Mouse (Mus musculus) retina, postnatal 1 day (tissue): ENCODE data around the gene Senp7.
"Not testable (repeated sequence)": the region's sequence is repeated elsewhere in the genome, so short reads cannot be mapped to it uniquely, and the experiment has no call there.

ENCODE experiments used
- DNase-seq: peaks from one replicate; pipeline ENCODE4 v3.0.0-alpha.2; 2012

Gene Senp7

GRCm38 (mm10) chr16:56068523-56069070 is 20.5 kb downstream of the Senp7 start:
- no peak for DNase-seq

DNA sequence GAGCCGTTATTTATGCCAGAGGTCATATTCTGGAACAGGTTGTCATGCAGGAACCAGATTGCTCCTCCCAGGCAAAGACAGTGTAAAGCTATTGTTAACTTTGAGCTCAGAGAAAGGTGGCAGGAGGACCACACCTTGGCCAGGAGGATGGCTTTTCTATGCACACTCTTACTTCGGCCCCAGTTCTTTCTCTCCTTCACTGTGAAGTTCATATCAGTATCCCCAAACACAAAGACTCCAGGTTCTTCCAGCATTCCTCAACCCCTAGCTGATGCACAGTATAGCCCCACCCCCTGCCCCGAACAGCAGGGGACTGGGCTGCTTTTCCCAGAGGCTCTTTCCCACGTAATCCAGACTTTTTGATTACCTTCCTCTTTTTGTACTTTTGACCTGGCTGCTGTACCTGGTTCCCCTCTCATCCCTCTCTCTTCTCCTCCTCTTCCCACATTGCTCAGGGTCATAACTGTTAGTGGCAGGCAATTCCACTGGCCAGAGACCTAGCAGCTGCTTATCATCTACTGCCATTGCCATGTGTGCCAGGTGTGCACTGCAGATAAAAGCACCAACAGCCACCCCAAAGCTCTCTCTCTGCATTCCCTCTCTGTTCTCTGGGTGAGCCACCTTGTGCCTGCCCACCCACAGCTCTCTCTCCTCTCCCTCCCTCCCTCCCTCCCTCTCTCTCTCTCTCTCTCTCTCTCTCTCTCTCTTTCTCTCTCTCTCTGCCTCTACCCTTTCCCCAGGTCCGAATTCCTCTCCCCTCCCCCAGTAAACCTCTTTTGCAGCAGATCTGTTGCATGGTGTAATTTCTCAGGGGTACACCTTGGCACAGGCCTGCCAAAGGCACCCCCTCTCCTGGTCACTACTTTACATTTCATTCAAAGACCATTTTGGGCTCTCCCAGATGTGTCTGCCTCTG is 23.4 kb downstream of the Senp7 start:
- DNase-seq, result no peak

GRCm38 (mm10) chr16:56072533-56072932 is 24.4 kb downstream of the Senp7 start:
- no peak for DNase-seq

- not testable (repeated sequence) for DNase-seq
Observed at GRCm38 (mm10) chr16:56073150-56073549, 25.0 kb downstream of the Senp7 start.

GRCm38 (mm10) chr16:56074122-56074521 is 26.0 kb downstream of the Senp7 start:
- no peak for DNase-seq

- peak; percentile 6 for DNase-seq
Observed at GRCm38 (mm10) chr16:56074565-56074964, 26.4 kb downstream of the Senp7 start.

- peak; percentile 95 for DNase-seq
Observed at GRCm38 (mm10) chr16:56075222-56076111, 27.3 kb downstream of the Senp7 start.

DNA sequence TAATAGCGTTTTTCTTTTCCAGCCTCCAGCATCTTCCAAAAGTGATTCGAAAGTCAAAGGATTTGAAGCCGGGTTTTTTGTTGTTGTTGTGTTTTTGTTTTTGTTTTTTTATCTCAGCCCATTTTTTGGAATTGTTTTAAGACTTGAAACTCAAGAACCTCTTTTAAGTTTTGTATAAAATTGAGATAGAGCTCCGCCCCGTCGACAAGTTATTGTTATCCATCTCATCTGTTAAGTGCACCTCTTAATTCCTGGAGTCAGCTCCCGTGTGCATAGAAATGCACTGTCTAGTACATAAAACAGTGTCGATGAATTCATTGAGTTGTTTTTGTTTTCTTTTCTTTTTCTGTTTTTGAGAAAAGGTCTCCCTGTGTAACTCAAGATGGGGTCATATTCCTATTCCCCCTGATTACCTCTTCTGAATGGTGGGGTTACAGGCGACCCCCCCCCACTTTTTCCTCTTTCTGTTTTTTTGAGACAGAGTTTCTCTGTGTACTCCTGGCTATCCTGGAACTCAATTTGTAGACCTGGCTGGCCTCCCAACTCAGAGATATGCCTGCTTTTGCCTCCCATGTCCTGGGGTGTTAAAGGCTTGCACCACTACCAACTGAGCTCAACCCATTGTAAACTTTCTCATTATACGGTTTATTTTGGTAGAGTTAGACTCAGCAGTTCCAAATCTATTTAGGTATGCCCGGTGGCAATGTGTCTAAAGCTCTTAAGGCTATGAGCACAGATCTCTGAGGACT is 28.2 kb downstream of the Senp7 start:
- no peak for DNase-seq

DNA sequence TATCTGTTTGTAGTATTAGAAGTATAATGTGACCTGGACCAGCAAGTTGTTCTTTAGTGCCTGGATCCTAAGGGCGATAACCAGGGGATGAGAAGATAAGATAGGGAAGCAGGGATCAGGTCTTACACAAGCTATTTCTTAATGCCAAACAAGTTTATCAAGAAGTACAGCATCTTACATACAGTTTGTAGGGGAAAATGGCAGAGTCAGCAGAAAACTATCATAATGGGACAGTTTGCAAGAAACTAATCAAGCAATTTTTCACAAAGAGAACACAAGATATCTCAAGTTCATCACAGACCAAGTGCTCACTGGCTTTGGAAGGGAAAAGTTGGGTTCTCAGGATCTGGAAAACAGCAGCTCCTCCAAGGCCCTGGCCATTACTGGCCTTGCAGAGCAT is 31.3 kb downstream of the Senp7 start:
- no peak for DNase-seq

- no peak for DNase-seq
Observed at GRCm38 (mm10) chr16:56081691-56082090, 33.6 kb downstream of the Senp7 start.

- DNase-seq, result no peak
Observed at GRCm38 (mm10) chr16:56086336-56086735, 38.2 kb downstream of the Senp7 start.

DNA sequence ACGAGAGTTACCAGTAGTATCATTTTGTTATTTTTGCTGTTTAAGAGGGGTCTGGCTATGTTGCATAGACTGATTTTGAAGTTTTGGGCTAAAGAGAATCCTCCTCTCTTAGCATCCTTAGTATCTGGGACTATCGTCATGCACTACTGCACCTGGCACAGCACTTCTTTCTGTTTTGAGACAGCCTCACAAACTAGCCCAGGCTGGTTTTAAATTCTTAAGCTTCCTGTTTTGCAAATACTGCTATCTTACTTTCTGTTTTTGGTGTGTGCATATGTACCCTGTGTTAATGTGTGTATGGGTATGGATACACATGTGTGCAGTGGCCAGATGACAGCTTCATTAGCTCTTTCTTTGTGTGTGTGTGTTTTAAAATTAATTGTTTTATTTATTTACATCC is 42.2 kb downstream of the Senp7 start:
- no peak for DNase-seq

- DNase-seq, result not testable (repeated sequence)
Observed at GRCm38 (mm10) chr16:56096401-56097018, 48.4 kb downstream of the Senp7 start.

GRCm38 (mm10) chr16:56115706-56116105 is 67.6 kb downstream of the Senp7 start:
- DNase-seq, result no peak

DNA sequence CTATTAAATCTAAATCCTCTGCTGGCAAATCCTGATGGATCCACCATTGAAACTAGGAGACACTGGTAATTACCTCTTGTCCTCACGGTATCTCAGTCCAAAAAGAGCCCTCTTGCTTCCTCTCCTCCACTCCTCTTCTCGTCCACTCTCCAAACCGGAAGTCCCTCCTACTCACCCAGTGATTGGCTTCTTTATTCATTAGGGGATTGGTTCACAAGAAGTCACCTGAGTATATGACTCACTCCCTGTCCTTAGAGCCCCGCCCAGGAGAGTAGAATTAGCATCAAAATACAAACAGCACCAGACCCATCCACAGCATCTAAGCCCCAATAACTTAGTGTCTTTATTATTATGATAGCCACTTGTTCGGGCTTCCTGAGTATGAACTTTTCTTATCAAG is 68.0 kb downstream of the Senp7 start:
- DNase-seq, result no peak

- DNase-seq, result no peak
Observed at GRCm38 (mm10) chr16:56117327-56118180, 69.4 kb downstream of the Senp7 start.

DNA sequence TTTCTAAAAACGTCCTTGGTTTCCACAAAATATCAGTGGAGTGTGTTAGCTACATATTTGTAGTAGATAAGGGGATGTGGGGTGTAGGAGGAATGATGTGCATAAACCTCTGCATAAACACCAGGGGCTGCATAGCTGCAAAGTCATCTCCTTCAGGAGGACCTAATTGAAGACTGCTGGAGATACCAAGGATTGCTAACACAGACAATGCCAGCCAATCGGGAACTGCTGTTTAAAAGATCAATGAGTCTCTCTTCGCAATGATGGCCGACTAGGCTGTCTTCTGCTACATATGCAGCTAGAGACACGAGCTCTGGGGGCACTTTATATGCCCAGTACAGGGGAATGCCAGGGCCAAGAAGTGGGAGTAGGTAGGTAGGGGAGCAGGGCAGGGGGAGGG is 74.4 kb downstream of the Senp7 start:
- no peak for DNase-seq

DNA sequence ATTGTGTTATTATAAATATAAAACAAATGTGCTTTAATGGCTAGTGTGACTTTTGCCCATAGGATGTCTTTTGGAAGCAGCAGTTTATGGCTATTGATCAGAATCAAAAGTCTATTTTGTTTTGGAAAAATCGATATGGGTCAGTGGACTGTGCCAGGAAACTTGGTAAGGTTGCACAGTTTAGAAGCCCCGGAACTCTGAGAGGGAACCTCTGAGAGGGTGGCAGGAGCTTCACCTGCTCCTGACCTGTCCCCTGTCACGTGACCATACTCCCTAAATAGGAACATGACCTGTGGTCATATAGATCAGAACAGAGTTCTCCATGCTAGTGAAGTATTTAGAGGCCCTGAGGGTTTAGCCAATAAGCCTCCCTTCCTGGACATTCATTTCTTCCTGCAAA is 75.9 kb downstream of the Senp7 start:
- DNase-seq, result no peak

DNA sequence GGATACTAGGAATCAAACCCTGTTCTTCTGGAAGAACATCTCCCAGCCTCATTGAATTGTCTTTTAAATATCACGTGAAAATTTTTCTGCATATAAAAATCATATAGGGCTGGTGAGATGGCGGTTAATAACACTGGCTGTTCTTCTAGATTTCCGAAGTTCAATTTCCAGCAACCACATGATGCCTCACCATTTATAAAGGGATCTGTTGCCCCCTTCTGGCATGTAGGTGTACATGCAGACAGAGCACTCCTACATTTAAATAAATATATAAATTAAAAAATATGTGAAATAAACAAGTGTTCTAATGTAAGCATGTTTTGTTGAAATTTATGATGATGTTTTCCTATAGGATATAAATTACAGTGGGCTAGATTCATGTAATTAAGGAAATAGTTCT is 83.5 kb downstream of the Senp7 start:
- DNase-seq, result peak; percentile 63

DNA sequence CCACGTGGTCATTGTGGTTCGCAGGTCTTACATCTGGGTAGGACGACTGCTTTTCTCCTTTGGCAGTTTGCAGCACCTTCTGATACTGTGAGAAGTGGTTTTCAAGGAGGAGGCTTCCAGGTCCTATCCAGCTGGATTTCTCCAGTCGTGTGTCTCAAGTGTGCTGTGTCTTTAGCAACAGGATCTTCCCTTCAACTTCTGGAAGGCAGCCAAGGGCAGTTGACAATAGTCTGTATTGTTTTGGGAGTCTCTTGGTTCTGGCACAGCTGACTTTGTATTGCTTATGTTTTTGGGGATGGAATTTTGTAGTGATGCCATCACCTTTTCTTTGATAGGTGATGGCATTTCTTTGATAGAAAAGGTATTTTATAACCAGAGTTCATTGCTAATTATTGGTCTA is 86.0 kb downstream of the Senp7 start:
- peak; percentile 50 for DNase-seq

DNA sequence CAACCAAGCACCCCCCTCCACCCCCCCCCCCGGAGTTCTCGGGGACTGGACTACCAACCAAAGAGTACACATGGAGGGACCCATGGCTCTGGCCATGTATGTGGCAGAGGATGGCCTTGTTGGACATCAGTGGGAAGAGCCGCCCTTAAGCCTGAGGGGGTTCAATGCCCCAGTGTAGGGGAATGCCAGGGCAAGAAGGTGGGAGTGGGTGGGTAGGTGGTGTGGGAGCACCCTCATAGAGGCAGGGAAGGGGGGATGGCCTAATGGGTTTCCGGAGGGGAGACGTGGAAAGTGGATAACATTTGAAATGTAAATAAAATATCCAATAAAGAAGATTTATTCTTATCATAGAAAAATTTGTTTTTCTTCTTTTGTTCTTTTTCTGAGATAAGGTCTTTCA is 89.5 kb downstream of the Senp7 start:
- DNase-seq, result not testable (repeated sequence)
